Mouse (Mus musculus) brain, embryonic 14.5 days (tissue): ENCODE results near the gene Tesc. TPM values are rescaled to one million over a fixed set of nuclear protein-coding genes. Genes with fewer than 3 reads are reported as not detected.

Experiments
- DNase-seq: peaks from one replicate; pipeline ENCODE4 v3.0.0-alpha.2; 2011; ENCODE audit warnings: low read depth
- CTCF ChIP-seq: fragments of 200-500 bp; IDR thresholded peaks from 2 replicates; pipeline ENCODE4 v1.5.1; 2012; ENCODE audit warnings: inconsistent platforms, mild to moderate bottlenecking, moderate library complexity, borderline replicate concordance; ENCODE audit not compliant: insufficient read depth, insufficient read length; ENCODE audit errors: extremely low read depth
- POLR2A ChIP-seq: fragments of 200-500 bp; IDR thresholded peaks from 2 replicates; pipeline ENCODE4 v1.6.1; 2012; ENCODE audit warnings: mild to moderate bottlenecking, inconsistent platforms, borderline replicate concordance; ENCODE audit not compliant: poor library complexity, insufficient read depth, insufficient read length, severe bottlenecking; ENCODE audit errors: extremely low read depth
- polyA plus RNA-seq: library from polyadenylated mRNA; depleted of rRNA; stranded (reverse); fragments of >200 nt; gene quantifications from 2 replicates; pipeline ENCODE4 v1.2.3, GENCODE M21; 2012

Gene Tesc
- polyA plus RNA-seq, 1 experiment, result 3.0 TPM

GRCm38 (mm10) chr5:118015669-118016068 is 11.9 kb upstream of the Tesc start:
- no peak for TF ChIP-seq POLR2A
- no peak for TF ChIP-seq CTCF
- no peak for DNase-seq

GRCm38 (mm10) chr5:118017527-118017926 is 10.0 kb upstream of the Tesc start:
- TF ChIP-seq POLR2A (no peak), CTCF (no peak)

GRCm38 (mm10) chr5:118019905-118020304 is 7.6 kb upstream of the Tesc start:
- no peak for TF ChIP-seq POLR2A
- no peak for TF ChIP-seq CTCF
- no peak for DNase-seq

More at GRCm38 (mm10) chr5:118017527-118017926, 10.0 kb upstream of the Tesc start:
- DNase-seq, result no peak

- TF ChIP-seq CTCF (no peak), POLR2A (no peak)
- DNase-seq, result no peak
Observed at GRCm38 (mm10) chr5:118023053-118023452, 4.5 kb upstream of the Tesc start.

DNA sequence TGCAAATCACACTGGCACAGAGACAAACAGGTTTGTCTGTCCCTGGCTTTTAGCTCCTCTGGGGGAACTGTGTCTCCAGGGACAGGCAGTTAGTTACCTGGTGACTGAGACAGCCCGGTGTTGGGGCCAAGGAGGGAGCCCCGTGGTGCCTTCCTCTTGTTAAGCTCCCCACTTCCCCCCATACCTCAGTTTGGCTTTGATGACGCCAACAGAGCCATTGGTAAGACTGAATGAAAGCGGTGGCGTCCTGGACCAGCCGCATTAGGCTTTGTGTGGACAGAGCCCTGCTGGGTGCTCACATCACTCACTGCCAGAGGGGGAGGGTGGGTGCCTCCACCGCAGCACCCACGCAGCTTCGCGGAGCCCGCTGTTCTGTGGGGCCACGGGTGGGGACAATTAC is 1.7 kb upstream of the Tesc start:
- TF ChIP-seq CTCF (no peak), POLR2A (no peak)
- no peak for DNase-seq

DNA sequence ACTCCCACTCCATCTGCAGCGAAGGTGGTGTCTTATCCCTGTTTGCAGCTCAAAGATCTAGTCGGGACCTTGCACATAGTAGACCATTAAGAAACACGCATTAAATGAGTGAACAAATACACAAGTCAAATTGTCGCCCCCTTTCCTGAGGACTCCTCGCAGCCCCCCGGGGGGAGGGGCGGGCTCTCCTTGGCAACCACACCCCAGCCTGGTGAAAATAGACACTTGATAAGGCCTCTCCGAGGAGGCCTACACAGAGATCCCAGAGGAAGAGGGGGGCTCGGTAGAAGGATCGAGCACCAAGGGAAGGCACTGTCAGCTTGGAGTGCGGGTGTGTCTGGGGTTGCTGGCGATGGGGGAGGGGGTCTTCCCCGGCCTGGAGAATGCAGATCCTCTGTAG is 1.2 kb upstream of the Tesc start:
- TF ChIP-seq CTCF, result no peak
- TF ChIP-seq POLR2A, result no peak
- DNase-seq, result no peak

- no peak for DNase-seq
- TF ChIP-seq CTCF (no peak), POLR2A (no peak)
Observed at GRCm38 (mm10) chr5:118027101-118027697, 344 bp upstream of the Tesc start.

DNA sequence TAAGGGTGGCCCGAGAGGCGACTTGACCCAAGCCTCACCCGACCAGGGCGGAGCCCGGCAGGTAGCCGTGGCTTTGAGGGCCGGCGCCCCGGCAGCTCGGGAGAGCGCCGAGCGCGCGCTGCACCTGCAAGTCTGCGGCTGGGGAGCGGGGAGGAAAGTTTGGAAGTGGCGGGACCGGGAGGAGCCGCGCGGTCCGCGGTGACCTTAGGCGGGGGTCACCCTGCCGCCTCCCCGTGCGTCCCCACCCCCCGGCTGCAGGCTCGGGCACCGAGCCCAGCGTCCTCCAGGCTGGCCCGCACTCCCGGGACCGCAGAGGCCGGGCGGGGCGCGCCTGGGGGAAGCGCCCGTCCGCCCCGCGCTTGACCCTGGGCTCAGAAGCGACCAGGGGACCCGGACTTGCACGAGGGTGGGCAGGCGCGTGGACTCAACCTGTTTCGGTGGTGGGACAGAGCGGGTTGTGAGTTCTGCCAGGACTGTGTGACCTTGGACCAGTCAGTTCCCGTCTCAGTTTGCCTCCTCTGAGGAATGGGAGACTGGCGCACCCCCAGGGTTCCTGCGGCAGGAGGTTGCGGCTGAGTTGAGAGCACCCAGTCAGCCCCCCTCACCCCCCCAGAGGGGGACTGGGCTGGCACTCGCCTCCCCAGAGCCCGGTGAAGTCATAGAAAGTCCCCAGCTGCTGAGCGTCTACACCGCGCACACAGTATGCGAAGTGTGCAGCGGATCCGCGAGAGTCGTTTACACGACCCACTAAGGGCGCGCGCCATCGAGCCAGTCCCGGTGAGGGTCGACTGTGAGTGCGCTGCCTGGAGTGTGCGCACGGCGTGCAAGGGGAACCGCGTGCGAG is 870 bp downstream of the Tesc start:
- TF ChIP-seq CTCF, result no peak
- no peak for DNase-seq

DNA sequence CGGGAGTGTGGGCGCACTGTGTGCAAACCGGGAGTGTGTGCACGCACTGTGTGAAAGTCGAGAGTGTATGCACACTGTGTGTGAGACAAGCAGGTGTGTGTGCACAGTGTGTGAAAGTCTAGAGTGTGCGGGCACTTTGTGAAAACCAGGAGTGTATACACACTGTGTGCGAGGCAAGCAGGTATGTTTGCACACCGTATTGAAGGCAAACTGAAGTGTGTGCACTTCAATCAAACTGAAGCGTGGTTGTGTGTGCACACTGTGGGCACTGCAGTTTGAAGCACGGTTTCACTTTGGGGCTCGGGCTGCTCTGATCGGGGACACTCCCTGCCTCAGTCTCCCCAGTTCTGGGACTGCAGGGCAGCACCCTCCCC is 1.5 kb downstream of the Tesc start:
- no peak for TF ChIP-seq POLR2A
- TF ChIP-seq CTCF, result no peak
- DNase-seq, result no peak

DNA sequence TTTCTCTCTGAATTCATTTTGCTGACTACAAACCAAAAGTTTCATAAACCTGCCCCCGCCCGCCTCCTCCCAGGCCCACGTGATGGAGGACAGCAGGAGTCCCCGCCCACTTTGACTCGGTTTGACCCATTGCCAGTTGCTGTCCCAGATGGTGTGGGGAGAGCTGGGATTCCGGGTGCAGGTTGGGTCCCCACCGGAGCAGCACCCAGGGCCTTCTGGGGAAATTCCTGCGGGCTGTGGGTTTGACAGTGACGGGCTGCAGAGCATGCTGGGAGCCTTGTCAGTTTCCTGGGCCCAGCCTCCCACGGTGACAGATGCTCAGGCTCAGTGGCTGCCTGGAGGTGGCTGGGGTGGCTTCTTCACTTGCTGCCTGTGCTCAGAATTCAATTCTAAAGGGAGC is 1.9 kb downstream of the Tesc start:
- DNase-seq, result peak; percentile 65
- TF ChIP-seq CTCF (no peak), POLR2A (no peak)

- no peak for TF ChIP-seq CTCF
- TF ChIP-seq POLR2A, result no peak
- DNase-seq, result no peak
Observed at GRCm38 (mm10) chr5:118030022-118030675, 2.6 kb downstream of the Tesc start.
